Mouse (Mus musculus) embryonic facial prominence, embryonic 11.5 days (tissue): ENCODE results near the gene Rln1. TPM values are rescaled to one million over a fixed set of nuclear protein-coding genes. Genes with fewer than 3 reads are reported as not detected.

Experiments used
- polyA plus RNA-seq: library from polyadenylated mRNA; unstranded; fragments of >200 nt; fragmentation: Nextera tagmentation; extraction: Ambion mirVana; gene quantifications from 2 replicates; pipeline ENCODE4 v1.2.1, GENCODE M21; 2014

Rln1 gene
- polyA plus RNA-seq, 1 experiment from 2014 or later: 0.29 TPM

Other genes with a start within 250 kb of the Rln1 start
- 71.5 and 73.3 TPM in 2 replicates for gene Rcl1, start 233.3 kb downstream of the Rln1 start, polyA plus RNA-seq
- gene Jak2, start 82.8 kb downstream of the Rln1 start, polyA plus RNA-seq: 12.3 and 14.9 TPM in 2 replicates
- 6.7 and 8.1 TPM in 2 replicates for gene Insl6, start 9.3 kb downstream of the Rln1 start, polyA plus RNA-seq
- gene Plgrkt, start 32.7 kb upstream of the Rln1 start, polyA plus RNA-seq: 58.8 and 65.5 TPM in 2 replicates
- 0.20 and 0.25 TPM in 2 replicates for gene Cd274, start 32.8 kb upstream of the Rln1 start, polyA plus RNA-seq
- gene Pdcd1lg2, start 76.2 kb upstream of the Rln1 start, polyA plus RNA-seq: 0.13 TPM in 1 of 2 replicates, not detected in the other
- 21.5 and 22.6 TPM in 2 replicates for gene Ric1, start 187.6 kb upstream of the Rln1 start, polyA plus RNA-seq